Mouse (Mus musculus) MEL (cell line): Measurements from ENCODE around the gene Chil3.
"Not testable (repeated sequence)": the region's sequence is repeated elsewhere in the genome, so short reads cannot be mapped to it uniquely, and the experiment has no call there.

Source experiments
- BHLHE40 ChIP-seq: IDR thresholded peaks from 2 replicates; pipeline ENCODE4 v1.6.1; 2012; ENCODE audit warnings: low read depth, mild to moderate bottlenecking, inconsistent platforms, low read length, improper control_type of control experiment, borderline replicate concordance
- CTCF ChIP-seq, 3 experiments: IDR thresholded peaks in 2 of 3; conservative IDR thresholded peaks in 1 of 3; 2 replicates each; pipeline ENCODE4 v1.5.1; 2011 to 2012; ENCODE audit warnings: low read length in 3 of 3, low read depth in 2 of 3, mild to moderate bottlenecking in 2 of 3, improper control_type of control experiment in 1 of 3, inconsistent platforms in 1 of 3, mixed read lengths in 1 of 3, moderate library complexity in 1 of 3; ENCODE audit not compliant: control insufficient read depth in 1 of 3, insufficient read depth in 1 of 3, poor library complexity in 1 of 3, severe bottlenecking in 1 of 3
- EP300 ChIP-seq, 2 experiments: IDR thresholded peaks; 2 replicates each; pipeline ENCODE4 v1.6.1; 2011; ENCODE audit warnings: improper control_type of control experiment in 2 of 2, low read length in 2 of 2, low read depth in 1 of 2, mild to moderate bottlenecking in 1 of 2
- ETS1 ChIP-seq: IDR thresholded peaks from 2 replicates; pipeline ENCODE4 v1.6.1; 2012; ENCODE audit warnings: low read depth, mild to moderate bottlenecking, inconsistent platforms, low read length, improper control_type of control experiment, moderate library complexity
- JUND ChIP-seq: IDR thresholded peaks from 2 replicates; pipeline ENCODE4 v1.6.1; 2011; ENCODE audit warnings: low read depth, mild to moderate bottlenecking, improper control_type of control experiment, low read length
- MAFK ChIP-seq: IDR thresholded peaks from 2 replicates; pipeline ENCODE4 v1.6.1; 2011; ENCODE audit warnings: low read depth, mild to moderate bottlenecking, low read length, improper control_type of control experiment, borderline replicate concordance
- MAZ ChIP-seq: IDR thresholded peaks from 2 replicates; pipeline ENCODE4 v1.6.1; 2012; ENCODE audit warnings: low read depth, mild to moderate bottlenecking, inconsistent platforms, low read length, improper control_type of control experiment
- POLR2A ChIP-seq, 2 experiments: IDR thresholded peaks; 2 replicates each; pipeline ENCODE4 v1.6.1; 2011 to 2012; ENCODE audit warnings: low read length in 2 of 2, mild to moderate bottlenecking in 2 of 2, control low read depth in 1 of 2, improper control_type of control experiment in 1 of 2, low read depth in 1 of 2, moderate library complexity in 1 of 2; ENCODE audit not compliant: control insufficient read depth in 1 of 2, insufficient read depth in 1 of 2, poor library complexity in 1 of 2
- SIN3A ChIP-seq: IDR thresholded peaks from 2 replicates; pipeline ENCODE4 v1.6.1; 2012; ENCODE audit warnings: low read length, improper control_type of control experiment, inconsistent platforms
- SMC3 ChIP-seq: IDR thresholded peaks from 2 replicates; pipeline ENCODE4 v1.6.1; 2011; ENCODE audit warnings: low read depth, low read length, improper control_type of control experiment
- UBTF ChIP-seq: IDR thresholded peaks from 2 replicates; pipeline ENCODE4 v1.6.1; 2012; ENCODE audit warnings: low read depth, mild to moderate bottlenecking, inconsistent platforms, low read length, improper control_type of control experiment, moderate library complexity, borderline replicate concordance; ENCODE audit not compliant: insufficient read depth
- ZC3H11A ChIP-seq: IDR thresholded peaks from 2 replicates; pipeline ENCODE4 v1.6.1; 2012; ENCODE audit warnings: low read depth, mild to moderate bottlenecking, inconsistent platforms, low read length, improper control_type of control experiment

DNA sequence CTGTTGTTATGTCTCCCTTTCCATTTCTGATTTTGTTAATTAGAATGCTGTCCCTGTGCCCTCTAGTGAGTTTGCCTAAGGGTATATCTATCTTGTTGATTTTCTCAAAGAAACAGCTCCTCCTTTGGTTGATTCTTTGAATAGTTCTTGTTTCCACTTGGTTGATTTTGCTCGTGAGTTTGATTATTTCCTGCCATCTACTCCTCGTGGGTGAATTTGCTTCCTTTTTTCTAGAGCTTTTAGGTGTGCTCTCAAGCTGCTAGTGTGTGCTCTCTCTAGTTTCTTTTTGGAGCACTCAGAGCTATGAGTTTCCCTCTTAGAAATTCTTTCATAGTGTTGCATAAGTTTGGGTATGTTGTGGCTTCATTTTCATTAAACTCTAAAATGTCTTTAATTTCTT lies 7.6 kb upstream of the Chil3 start:
- not testable (repeated sequence) for TF ChIP-seq POLR2A (IDR thresholded peaks at IDR 0.05; ENCODE audit: control insufficient read depth in 1 of 2, insufficient read depth in 1 of 2, low read depth in 1 of 2, low read length in 2 of 2, poor library complexity in 1 of 2); ZC3H11A; ETS1; UBTF; EP300 (IDR thresholded peaks at IDR 0.05; ENCODE audit: low read depth in 1 of 2, low read length in 2 of 2); JUND; MAZ; BHLHE40; MAFK; CTCF (IDR thresholded peaks at IDR 0.05 in 2 of 3, conservative IDR thresholded peaks at IDR 0.05 in 1 of 3; ENCODE audit: control insufficient read depth in 1 of 3, insufficient read depth in 1 of 3, low read depth in 2 of 3, low read length in 3 of 3, poor library complexity in 1 of 3, severe bottlenecking in 1 of 3); SIN3A; SMC3
